Mouse (Mus musculus) liver, adult (tissue): Measurements from ENCODE around the gene Atp5s.

Experiments used
- GATA4 ChIP-seq: IDR thresholded peaks from 2 replicates; pipeline ENCODE4 v1.6.1; 2014; ENCODE audit warnings: mild to moderate bottlenecking, low read length; ENCODE audit not compliant: insufficient replicate concordance

Atp5s gene

DNA sequence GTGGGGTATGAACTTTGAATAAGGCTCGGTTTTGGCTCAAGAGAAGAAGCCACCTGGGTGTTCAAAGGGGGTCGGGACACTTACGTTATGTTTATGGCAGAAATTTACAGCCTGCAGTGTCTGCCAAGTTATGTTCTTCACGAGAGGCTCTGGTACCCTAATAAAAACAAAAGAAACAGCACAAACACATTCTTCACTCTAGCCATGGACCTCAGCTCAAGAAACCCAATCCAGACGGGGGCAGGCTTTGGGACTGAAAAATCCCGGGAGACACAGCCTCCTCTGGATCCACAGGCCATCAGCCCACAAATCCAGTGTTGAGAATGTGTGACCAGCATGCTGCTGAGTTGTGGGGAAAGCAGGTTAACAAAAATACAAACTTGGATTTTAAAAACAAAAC, 35.3 kb downstream of the Atp5s start:
- TF ChIP-seq GATA4, result no peak

DNA sequence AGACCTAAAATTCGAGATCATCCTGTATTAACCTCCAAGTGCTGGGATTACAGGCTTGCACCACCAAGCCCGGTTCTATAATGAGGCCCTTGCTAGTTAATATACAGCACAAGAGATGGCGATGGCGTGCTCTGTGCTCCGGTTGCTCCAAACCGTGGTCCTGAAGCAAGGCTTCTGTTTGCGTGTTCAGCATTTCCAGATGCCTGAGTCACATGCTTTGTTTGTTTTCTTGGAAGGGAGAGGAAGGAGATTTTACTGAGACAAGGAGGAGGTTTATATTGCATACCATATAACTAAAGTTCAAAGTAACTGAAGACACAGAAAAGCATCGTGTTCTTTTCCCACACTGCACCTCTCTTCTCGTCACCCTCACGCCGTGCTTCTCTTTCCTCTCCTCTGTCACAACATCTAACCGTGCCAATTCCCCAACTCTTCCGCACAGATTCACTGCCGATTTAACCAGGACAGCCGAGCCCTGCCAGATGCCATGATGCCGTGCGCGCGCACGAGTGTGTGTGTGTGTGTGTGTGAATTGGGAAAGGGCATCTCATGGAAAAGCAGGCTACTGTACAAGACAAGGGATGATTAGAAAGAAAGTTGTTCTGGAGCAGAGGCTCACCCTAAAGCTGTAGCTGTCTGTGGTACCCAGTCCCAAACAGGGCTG, 36.1 kb downstream of the Atp5s start:
- no peak for TF ChIP-seq GATA4

DNA sequence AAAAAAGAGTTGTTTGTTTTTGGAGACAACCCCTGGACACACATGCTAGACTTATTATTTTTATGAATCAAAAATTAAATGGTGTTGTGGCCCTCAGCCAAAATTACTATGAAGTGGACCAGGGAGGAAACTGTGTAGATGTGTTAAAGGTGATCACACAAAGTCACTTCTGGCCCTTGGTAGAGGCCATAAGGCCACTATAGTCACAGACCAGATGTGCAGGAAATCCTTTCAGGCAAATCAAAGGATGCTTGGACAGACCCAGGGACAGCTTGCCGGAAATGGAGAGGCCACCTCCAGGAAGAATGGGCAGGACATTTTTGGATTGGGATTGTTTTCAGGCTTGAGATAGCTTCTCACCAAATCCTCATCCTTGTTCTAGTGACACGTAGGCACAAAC, 36.9 kb downstream of the Atp5s start:
- TF ChIP-seq GATA4, result no peak; the same call in 1 of the 2 replicates

DNA sequence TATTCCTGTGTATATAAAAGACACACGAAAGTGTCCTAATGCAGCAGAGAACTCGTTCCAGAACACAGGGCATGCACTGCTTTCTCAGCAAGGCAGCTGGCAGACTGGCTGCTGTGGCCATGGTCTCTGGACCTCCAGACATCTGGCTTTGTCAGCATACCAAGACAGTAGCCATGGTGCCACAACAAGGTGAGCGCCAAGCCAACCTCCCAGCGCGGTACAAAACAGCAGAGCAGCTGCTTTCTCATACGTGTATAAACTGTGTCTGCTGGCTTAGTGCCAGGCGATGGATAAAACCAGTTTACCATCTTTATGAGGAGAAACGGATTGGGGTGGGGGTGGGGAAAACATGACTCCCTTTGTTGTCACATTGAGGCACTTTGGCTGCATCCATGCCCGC, 40.8 kb downstream of the Atp5s start:
- TF ChIP-seq GATA4, result no peak

DNA sequence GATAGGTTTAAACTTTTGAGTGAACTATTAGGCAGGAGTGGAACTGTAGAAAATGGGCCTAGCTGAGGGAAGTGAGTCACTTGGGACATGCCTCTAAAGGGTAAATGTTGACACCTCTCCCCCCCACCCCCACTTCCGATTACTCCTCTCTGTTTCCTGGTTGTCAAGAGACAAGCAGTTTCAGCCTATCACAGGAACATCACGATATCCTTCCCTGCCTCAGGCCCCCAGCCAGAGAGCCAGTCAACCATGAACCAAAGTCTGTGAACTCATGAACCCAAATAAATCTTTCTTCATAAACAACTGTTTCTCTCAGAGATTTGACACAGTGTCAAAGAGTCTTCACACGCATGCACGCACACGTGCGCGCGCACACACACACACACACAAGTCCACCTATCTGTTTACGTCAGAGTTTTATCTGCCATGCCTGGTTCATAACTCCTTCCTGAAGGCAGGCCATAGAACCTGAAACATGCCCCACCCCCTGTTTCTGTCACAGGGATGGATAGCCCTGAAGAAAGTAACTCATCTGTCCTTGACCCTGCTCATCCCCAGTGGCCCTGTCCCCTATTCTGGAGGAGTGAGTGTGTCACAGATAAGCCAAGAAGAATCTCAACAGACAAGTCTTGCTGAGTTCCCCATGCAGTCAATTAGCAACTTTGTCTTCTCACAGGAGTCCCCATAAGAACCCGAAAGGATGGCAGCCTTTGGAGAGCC, 41.6 kb downstream of the Atp5s start:
- peak; percentile 57; the same call in 1 of the 2 replicates for TF ChIP-seq GATA4

DNA sequence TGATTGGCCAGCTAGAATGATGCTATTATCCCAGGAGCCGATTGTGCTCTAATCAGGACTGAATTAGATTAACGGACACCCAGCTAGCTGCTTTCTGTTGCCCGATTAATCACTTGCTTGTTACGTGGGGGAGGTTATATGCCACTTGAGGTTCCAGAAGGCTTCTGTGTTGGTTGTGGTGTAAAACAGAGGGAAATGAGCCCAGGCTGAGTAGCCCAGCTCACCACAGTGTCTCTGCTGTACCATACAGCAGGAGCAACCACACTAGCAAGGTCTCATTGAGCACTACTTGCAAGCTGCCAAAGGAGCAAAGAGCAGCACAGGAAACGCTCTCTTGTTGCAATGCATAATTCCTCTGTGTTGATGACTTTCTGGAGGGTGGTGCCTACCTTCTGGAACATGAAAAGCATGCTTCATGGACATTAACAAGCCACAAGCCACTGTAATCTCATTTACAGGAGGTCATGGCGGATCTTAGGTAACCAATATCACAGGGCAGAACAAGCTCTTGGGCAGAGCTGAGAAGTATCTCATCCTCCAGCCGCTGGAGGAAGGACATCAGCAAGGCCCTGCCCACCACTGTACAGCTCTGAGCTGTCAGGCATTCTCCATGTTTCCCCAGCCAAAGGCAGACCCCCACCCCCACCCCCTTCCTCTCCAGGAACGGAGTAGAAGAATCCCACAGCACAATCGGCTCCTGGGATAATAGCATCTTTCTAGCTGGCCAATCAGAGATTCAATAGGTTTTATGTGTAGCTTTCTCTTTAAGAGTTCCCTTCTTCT, 42.9 kb downstream of the Atp5s start:
- TF ChIP-seq GATA4, result no peak

DNA sequence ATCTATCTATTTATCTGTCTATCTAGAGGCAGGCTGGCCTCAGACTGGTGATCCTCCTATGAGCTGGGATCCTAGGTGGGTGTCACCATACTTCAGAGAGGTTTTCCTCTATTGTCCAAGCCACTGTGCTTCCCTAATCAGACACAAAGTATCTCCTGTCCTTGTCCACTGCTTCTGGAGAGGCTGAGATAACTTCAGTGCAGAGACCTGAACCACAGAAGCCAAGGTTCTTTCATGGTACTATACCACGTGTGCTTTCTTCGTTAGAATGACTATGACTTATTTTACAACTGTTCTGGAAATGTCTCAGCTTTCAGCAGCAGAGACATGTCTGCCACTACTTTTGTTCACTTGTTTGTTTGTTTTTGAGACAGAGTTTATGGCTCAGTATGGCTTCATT, 44.1 kb downstream of the Atp5s start:
- TF ChIP-seq GATA4, result no peak

DNA sequence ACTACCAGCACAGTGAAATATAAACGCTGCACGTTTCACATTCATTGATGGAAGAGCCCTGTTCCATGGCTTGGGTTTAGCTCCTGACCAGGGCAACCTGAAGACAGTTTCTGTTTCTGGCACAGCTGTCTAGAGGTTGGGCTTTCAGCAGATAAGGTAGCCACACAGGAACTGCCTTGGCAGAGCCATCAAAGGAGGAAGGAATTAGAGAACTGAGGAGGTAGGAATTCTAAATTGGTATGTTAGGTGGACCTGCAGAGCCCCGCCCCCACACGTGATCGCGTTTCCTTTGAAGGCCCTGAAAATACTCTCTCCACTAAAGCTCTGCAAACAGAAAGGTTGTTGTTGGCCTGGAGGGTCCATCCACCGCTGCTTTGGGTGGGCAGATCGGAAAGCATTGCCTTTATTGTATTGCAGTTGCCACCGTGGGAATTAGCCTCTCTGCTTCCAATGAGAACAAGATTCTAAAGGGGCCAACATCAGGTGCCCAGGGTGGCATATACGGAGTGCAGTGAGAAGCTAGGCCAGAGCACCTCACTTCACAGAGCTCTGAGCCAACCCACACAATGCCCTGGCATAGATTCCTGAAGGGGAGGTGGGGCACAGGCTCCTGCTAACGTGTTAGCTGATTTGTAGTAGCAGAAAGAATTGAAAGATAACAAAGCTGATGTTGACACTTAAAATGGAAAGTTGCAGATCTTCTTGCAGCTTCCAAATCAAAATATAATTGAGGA, 52.0 kb downstream of the Atp5s start:
- TF ChIP-seq GATA4, result no peak

DNA sequence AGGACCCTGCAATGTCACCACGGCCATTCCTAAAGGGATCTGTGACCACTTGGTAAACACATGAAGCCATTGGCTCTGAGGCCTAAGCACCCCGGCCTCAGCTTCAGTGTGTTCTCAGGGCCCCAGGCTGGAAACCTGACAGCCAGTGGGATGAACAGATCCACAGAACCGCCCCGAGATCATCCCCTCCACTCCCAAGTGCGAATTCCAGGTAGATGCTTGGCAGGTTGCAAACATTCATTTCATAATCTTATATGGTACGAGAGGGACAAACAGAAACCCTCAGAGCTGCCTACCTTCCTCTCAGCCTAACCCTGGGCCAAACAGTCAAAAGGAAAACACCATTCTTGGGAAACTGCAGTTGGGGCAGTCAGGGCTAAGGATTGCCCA, 52.6 kb downstream of the Atp5s start:
- TF ChIP-seq GATA4, result no peak

DNA sequence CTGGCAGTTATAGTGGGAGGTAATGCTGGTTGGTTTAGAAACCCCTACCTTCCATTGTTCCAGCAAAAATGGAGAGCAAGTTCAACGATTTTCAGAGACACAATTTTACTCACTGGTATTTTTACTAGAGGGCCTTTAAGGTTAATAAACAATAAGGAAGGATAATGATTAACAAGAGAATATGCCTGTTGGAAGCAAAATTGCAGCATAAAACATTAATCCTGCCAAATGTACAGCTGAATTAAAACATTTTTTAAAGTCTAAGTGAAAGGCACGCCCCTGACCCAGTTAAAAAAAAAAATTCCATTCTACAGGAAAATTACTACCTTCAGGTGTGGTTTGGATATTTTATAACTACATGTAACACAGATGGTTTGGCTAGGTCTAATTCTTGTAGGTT, 53.2 kb downstream of the Atp5s start:
- no peak for TF ChIP-seq GATA4

DNA sequence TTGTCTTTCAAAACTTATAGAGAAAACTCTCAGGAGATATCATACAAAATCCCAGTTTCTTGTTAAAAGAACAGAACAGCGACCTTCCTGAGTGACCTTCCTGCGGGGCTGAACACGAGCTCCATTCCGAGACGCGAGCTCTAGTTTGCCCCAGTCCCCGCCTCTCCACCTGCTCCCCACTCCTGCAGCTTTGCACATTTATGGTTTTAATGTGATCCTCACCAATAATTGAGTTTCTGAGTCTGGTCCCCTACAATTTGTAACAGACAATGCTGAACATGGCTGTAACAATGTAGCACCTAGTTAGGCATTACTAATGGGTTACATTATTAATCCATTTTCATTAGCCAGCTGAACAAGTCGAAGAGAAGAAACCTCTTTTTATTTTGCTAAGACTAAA, 56.7 kb downstream of the Atp5s start:
- no peak for TF ChIP-seq GATA4

DNA sequence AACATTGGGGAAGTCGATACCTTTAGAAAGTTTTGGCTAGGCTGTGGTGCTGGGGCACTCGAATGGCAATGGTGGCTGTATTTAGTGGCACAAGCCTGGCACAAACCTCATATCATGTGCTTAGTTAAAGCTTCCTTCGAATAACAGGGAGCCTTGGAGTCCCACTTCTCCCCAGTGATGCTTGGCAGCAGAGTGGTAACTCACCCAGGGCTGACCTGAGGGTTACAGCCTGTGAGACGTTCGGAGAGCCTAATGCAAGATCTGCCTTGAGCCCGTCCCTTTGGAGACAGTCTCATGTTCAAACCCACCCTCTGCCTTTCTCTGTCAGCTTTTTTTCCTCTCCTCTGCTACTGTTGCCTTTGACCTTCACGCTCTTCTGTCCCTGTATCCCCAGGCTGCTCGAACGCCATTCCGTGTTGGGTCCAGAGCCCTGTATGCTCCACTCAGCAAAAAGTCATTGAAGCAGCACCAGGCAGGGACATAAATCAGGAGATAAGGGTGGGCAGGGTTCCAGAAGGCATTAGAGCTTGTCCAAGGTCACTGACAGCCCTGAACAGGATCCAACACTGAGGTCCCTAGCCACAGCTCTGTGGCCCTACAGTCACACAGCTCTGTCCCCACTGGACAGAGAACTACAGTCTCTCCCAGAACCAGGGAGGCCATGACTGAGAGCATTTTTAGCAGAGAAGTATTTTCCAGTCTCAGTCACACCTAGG, 57.3 kb downstream of the Atp5s start:
- peak; percentile 76; the same call in 1 of the 2 replicates for TF ChIP-seq GATA4

DNA sequence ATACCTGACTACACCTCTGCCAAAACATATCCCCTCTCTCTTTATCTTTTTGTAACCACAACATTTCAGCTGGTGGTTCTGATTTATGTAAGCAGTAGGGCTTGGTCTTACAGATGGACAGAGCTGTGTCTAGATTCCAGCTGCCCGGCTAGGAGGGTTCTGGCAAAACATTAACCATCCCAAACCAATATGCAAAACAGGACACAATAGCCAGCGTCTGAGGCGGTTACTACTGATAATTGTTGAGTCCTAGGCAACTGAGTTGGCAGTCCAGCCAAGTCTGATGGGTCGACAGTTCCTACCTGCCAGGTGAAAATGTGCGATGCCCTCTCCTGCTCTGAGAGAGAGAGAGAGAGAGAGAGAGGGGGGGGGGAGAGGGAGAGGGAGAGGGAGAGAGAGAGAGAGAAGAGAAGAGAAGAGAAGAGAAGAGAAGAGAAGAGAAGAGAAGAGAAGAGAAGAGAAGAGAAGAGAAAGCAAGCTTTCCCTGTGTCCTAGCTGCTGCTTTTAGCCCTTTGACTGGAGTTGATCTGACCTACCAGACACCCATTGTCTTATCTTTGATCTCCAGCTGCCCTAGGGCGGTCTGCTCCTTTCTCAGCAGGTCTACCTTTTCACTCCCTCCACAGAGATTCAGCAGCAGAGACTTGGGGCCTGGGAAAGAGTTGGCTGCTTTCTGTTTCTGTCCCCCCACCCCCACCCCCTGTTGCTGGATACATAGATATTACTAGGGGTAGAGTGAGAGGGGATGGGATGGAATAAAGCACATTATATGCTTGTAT, 58.7 kb downstream of the Atp5s start:
- no peak for TF ChIP-seq GATA4

DNA sequence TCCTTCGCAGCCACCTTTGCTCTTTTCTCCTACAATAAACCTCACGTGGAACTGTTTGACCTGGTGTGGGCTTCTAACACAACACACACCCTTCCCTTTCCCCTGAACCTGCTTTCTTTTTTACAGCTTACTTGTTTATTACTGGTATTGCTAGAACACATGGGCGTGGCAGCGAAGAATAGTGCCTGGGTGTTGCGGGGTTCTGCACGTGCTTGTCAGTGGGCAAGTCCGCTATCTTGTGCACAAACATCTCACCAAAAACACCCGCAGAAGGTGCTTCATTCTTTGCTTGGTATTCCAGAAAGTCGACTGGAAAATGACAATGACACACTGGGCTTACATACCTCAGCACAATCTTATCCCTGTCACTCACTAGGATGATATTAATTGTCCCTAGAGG, 60.7 kb downstream of the Atp5s start:
- no peak for TF ChIP-seq GATA4
